Mouse (Mus musculus) limb, embryonic 15.5 days (tissue): Measurements from ENCODE around the gene S100b. TPM values are rescaled to one million over a fixed set of nuclear protein-coding genes. Genes with fewer than 3 reads are reported as not detected.

Experiments used
- ATAC-seq: fragments of 200-750 bp; cut with Nextera tagmentation; 2 replicates; pipeline ENCODE4 v1.8.0; 2017; ENCODE audit warnings: low read depth, moderate TSS enrichment; ENCODE audit not compliant: insufficient number of reproducible peaks, low FRiP score, low TSS enrichment
- H3K27ac ChIP-seq: fragments of 300-500 bp; sonication (generic); 2 replicates; pipeline ENCODE4 v1.5.1; 2015; ENCODE audit warnings: moderate library complexity, mild to moderate bottlenecking, inconsistent platforms
- H3K27me3 ChIP-seq: fragments of 300-500 bp; sonication (generic); 2 replicates; pipeline ENCODE4 v1.6.1; 2015; ENCODE audit warnings: inconsistent platforms
- H3K36me3 ChIP-seq: fragments of 300-500 bp; sonication (generic); 2 replicates; pipeline ENCODE4 v1.6.1; 2015; ENCODE audit warnings: inconsistent platforms
- H3K4me1 ChIP-seq: fragments of 300-500 bp; sonication (generic); 2 replicates; pipeline ENCODE4 v1.6.1; 2015; ENCODE audit warnings: inconsistent platforms
- H3K4me2 ChIP-seq: fragments of 300-500 bp; sonication (generic); 2 replicates; pipeline ENCODE4 v1.6.1; 2015; ENCODE audit warnings: mild to moderate bottlenecking, inconsistent platforms
- H3K4me3 ChIP-seq: fragments of 300-500 bp; sonication (generic); 2 replicates; pipeline ENCODE4 v1.5.1; 2015; ENCODE audit warnings: mild to moderate bottlenecking, inconsistent platforms
- H3K9ac ChIP-seq: fragments of 300-500 bp; sonication (generic); 2 replicates; pipeline ENCODE4 v1.6.1; 2015; ENCODE audit warnings: inconsistent platforms
- H3K9me3 ChIP-seq: fragments of 300-500 bp; sonication (generic); 2 replicates; pipeline ENCODE4 v1.6.1; 2016; ENCODE audit warnings: inconsistent platforms
- WGBS: fragments of 180-500 bp; shearing (Covaris S2); methylation state at CpG from one replicate; pipeline ENCODE4 v1.1.7; 2015; 5-methylcytosine and 5-hydroxymethylcytosine counted together
- polyA plus RNA-seq: library from polyadenylated mRNA; unstranded; fragments of >200 nt; fragmentation: Nextera tagmentation; extraction: Ambion mirVana; gene quantifications from 2 replicates; pipeline ENCODE4 v1.2.1, GENCODE M21; 2015

S100b gene
- polyA plus RNA-seq, 1 experiment from 2014 or later: 11.7 TPM

GRCm38 (mm10) chr10:76262431-76262830, 8.8 kb downstream of the S100b start:
- peaks cover 35% of the 10 kb centered on the region for H3K36me3 ChIP-seq
- no peaks in the 10 kb centered on the region for H3K9me3 ChIP-seq
- H3K9ac ChIP-seq: no peak overlapping the region
- H3K27me3 ChIP-seq: no peaks in the 10 kb centered on the region
- no peak overlapping the region for H3K27ac ChIP-seq
- 0 out of 2 replicates have a peak, but pooled peaks cover 4% of the 10 kb centered on the region for H3K4me1 ChIP-seq
- H3K4me2 ChIP-seq: no peak overlapping the region
- no peak overlapping the region for H3K4me3 ChIP-seq
- ATAC-seq: no peak
- WGBS: 72% methylated on average over 4 of the region's 4 CpGs

- no peak overlapping the region for H3K4me2 ChIP-seq
- no peak overlapping the region for H3K27ac ChIP-seq
- no peaks in the 10 kb centered on the region for H3K9me3 ChIP-seq
- no peaks in the 10 kb centered on the region for H3K27me3 ChIP-seq
- no peak overlapping the region for H3K4me3 ChIP-seq
- WGBS: 39% methylated on average over 8 of the region's 8 CpGs
- H3K36me3 ChIP-seq: peaks cover 89% of the 10 kb centered on the region
- no peak overlapping the region for H3K9ac ChIP-seq
- no peak for ATAC-seq
- H3K4me1 ChIP-seq: no peaks in the 10 kb centered on the region
These were observed 17.6 kb downstream of the S100b start for GRCm38 (mm10) chr10:76271238-76271637.

GRCm38 (mm10) chr10:76275256-76275655, 21.6 kb downstream of the S100b start:
- ATAC-seq: no peak

GRCm38 (mm10) chr10:76278541-76279097, 25.0 kb downstream of the S100b start:
- Histone ChIP-seq H3K36me3 (peaks cover 86% of the 10 kb centered on the region), H3K9ac (no peak overlapping the region), H3K27me3 (no peaks in the 10 kb centered on the region), H3K27ac (no peak overlapping the region), H3K4me2 (no peak overlapping the region), H3K9me3 (no peaks in the 10 kb centered on the region), H3K4me1 (no peaks in the 10 kb centered on the region), H3K4me3 (no peak overlapping the region)
- WGBS: 63% methylated on average over 5 of the region's 5 CpGs
- ATAC-seq: no peak

More at GRCm38 (mm10) chr10:76275256-76275655, 21.6 kb downstream of the S100b start:
- Histone ChIP-seq H3K4me2 (no peak overlapping the region), H3K4me1 (no peaks in the 10 kb centered on the region), H3K27me3 (no peaks in the 10 kb centered on the region), H3K4me3 (no peak overlapping the region), H3K9ac (no peak overlapping the region), H3K9me3 (no peaks in the 10 kb centered on the region), H3K36me3 (peaks cover 87% of the 10 kb centered on the region), H3K27ac (no peak overlapping the region)
- WGBS: 80% methylated on average over 10 of the region's 10 CpGs

- no peak overlapping the region for H3K9ac ChIP-seq
- no peak overlapping the region for H3K4me2 ChIP-seq
- H3K4me3 ChIP-seq: no peak overlapping the region
- H3K27ac ChIP-seq: no peak overlapping the region
- ATAC-seq: no peak
- no peaks in the 10 kb centered on the region for H3K9me3 ChIP-seq
- 65% methylated on average over 11 of the region's 11 CpGs for WGBS
- no peaks in the 10 kb centered on the region for H3K4me1 ChIP-seq
- H3K27me3 ChIP-seq: no peaks in the 10 kb centered on the region
- H3K36me3 ChIP-seq: peaks cover 93% of the 10 kb centered on the region
These were observed 34.8 kb downstream of the S100b start for GRCm38 (mm10) chr10:76288268-76288993.

- H3K4me1 ChIP-seq: no peaks in the 10 kb centered on the region
- no peak overlapping the region for H3K27ac ChIP-seq
- H3K4me2 ChIP-seq: no peak overlapping the region
- H3K36me3 ChIP-seq: peaks cover 93% of the 10 kb centered on the region
- ATAC-seq: no peak
- no peaks in the 10 kb centered on the region for H3K27me3 ChIP-seq
- no peak overlapping the region for H3K9ac ChIP-seq
- 85% methylated on average over 5 of the region's 5 CpGs for WGBS
- no peak overlapping the region for H3K4me3 ChIP-seq
- no peaks in the 10 kb centered on the region for H3K9me3 ChIP-seq
These were observed 35.4 kb downstream of the S100b start for GRCm38 (mm10) chr10:76289052-76289451.

GRCm38 (mm10) chr10:76289936-76290671, 36.5 kb downstream of the S100b start:
- ATAC-seq: no peak
- no peaks in the 10 kb centered on the region for H3K27me3 ChIP-seq
- H3K9me3 ChIP-seq: no peaks in the 10 kb centered on the region
- H3K4me3 ChIP-seq: no peak overlapping the region
- H3K36me3 ChIP-seq: peaks cover 94% of the 10 kb centered on the region
- WGBS: 83% methylated on average over 3 of the region's 3 CpGs
- no peak overlapping the region for H3K9ac ChIP-seq
- H3K4me2 ChIP-seq: no peak overlapping the region
- no peak overlapping the region for H3K27ac ChIP-seq
- H3K4me1 ChIP-seq: no peaks in the 10 kb centered on the region

GRCm38 (mm10) chr10:76293222-76293621, 39.6 kb downstream of the S100b start:
- no peak overlapping the region for H3K4me2 ChIP-seq
- no peaks in the 10 kb centered on the region for H3K9me3 ChIP-seq
- peaks cover 94% of the 10 kb centered on the region for H3K36me3 ChIP-seq
- no peak overlapping the region for H3K9ac ChIP-seq
- no peak overlapping the region for H3K4me3 ChIP-seq
- no peaks in the 10 kb centered on the region for H3K27me3 ChIP-seq
- no peak overlapping the region for H3K27ac ChIP-seq
- WGBS: 86% methylated on average over 4 of the region's 4 CpGs
- ATAC-seq: no peak; the same call in 1 of the 2 replicates
- H3K4me1 ChIP-seq: no peaks in the 10 kb centered on the region

GRCm38 (mm10) chr10:76300133-76300532, 46.5 kb downstream of the S100b start:
- no peaks in the 10 kb centered on the region for H3K27me3 ChIP-seq
- H3K4me1 ChIP-seq: no peaks in the 10 kb centered on the region
- H3K36me3 ChIP-seq: peaks cover 76% of the 10 kb centered on the region
- H3K4me2 ChIP-seq: no peak overlapping the region
- H3K9ac ChIP-seq: no peak overlapping the region
- ATAC-seq: no peak
- WGBS: 87% methylated on average over 5 of the region's 5 CpGs
- no peak overlapping the region for H3K27ac ChIP-seq
- H3K4me3 ChIP-seq: no peak overlapping the region
- no peaks in the 10 kb centered on the region for H3K9me3 ChIP-seq

GRCm38 (mm10) chr10:76306738-76307137, 53.1 kb downstream of the S100b start:
- H3K27ac ChIP-seq: no peak overlapping the region
- no peaks in the 10 kb centered on the region for H3K4me1 ChIP-seq
- peaks cover 62% of the 10 kb centered on the region for H3K36me3 ChIP-seq
- H3K4me2 ChIP-seq: no peak overlapping the region
- no peaks in the 10 kb centered on the region for H3K9me3 ChIP-seq
- WGBS: 84% methylated on average over 9 of the region's 9 CpGs
- H3K9ac ChIP-seq: no peak overlapping the region
- no peak for ATAC-seq
- H3K4me3 ChIP-seq: no peak overlapping the region
- no peaks in the 10 kb centered on the region for H3K27me3 ChIP-seq
